Mouse (Mus musculus): ENCODE measurements around the gene Otogl. TPM values are rescaled to one million over a fixed set of nuclear protein-coding genes. Genes with fewer than 3 reads are reported as not detected.
A peak's percentile ranks its signal among the peaks of the same experiment; 100 is the strongest.

Otogl gene
- polyA plus RNA-seq, 1 experiment from 2014 or later = 0.05 TPM

- no peaks in the 10 kb centered on the region for H3K27me3 ChIP-seq (replicated peaks)
- no peaks in the 10 kb centered on the region for H3K4me1 ChIP-seq (replicated peaks)
- H3K4me3 ChIP-seq (replicated peaks) = no peak overlapping the region
- no peaks in the 10 kb centered on the region for H3K9me3 ChIP-seq
- no peak overlapping the region for H3K27ac ChIP-seq
- H3K36me3 ChIP-seq = no peaks in the 10 kb centered on the region
- H3K9ac ChIP-seq = no peak overlapping the region
- 72% methylated on average over 2 of the region's 2 CpGs for WGBS
- no peak for ATAC-seq
- H3K4me2 ChIP-seq (replicated peaks) = no peak overlapping the region
Measured at GRCm38 (mm10) chr10:107779548-107779947, 132.4 kb downstream of the Otogl start.

- Histone ChIP-seq H3K27me3 (replicated peaks) (no peaks in the 10 kb centered on the region), H3K4me3 (replicated peaks) (no peak overlapping the region), H3K4me2 (replicated peaks) (no peak overlapping the region), H3K36me3 (no peaks in the 10 kb centered on the region), H3K27ac (no peak overlapping the region), H3K9me3 (no peaks in the 10 kb centered on the region), H3K4me1 (replicated peaks) (no peaks in the 10 kb centered on the region), H3K9ac (no peak overlapping the region)
- 80% methylated on average over 1 of the region's 1 CpGs for WGBS
- no peak for ATAC-seq
Measured at GRCm38 (mm10) chr10:107759624-107760023, 152.3 kb downstream of the Otogl start.

- no peak overlapping the region for H3K4me3 ChIP-seq (replicated peaks)
- H3K9me3 ChIP-seq = no peaks in the 10 kb centered on the region
- ATAC-seq = no peak
- peaks cover 5% of the 10 kb centered on the region; the same call in 1 of the 2 replicates for H3K4me1 ChIP-seq (replicated peaks)
- H3K4me2 ChIP-seq (replicated peaks) = no peak overlapping the region
- H3K9ac ChIP-seq = no peak overlapping the region
- H3K36me3 ChIP-seq = no peaks in the 10 kb centered on the region
- no peak overlapping the region for H3K27ac ChIP-seq
- WGBS = 85% methylated on average over 3 of the region's 3 CpGs
- H3K27me3 ChIP-seq (replicated peaks) = no peaks in the 10 kb centered on the region
Measured at GRCm38 (mm10) chr10:107753471-107753870, 158.5 kb downstream of the Otogl start.

GRCm38 (mm10) chr10:107752351-107753143 is 159.4 kb downstream of the Otogl start:
- Histone ChIP-seq H3K9ac (no peak overlapping the region), H3K4me3 (replicated peaks) (peak overlapping the region; percentile 7; the same call in 1 of the 2 replicates)
- ATAC-seq = peak; percentile 56

GRCm38 (mm10) chr10:107751944-107752343 is 160.0 kb downstream of the Otogl start:
- no peak for ATAC-seq
- Histone ChIP-seq H3K4me3 (replicated peaks) (no peak overlapping the region), H3K27ac (no peak overlapping the region)

More at GRCm38 (mm10) chr10:107752351-107753143, 159.4 kb downstream of the Otogl start:
- Histone ChIP-seq H3K27ac (no peak overlapping the region), H3K4me1 (replicated peaks) (peaks cover 5% of the 10 kb centered on the region; the same call in 1 of the 2 replicates), H3K9me3 (no peaks in the 10 kb centered on the region), H3K4me2 (replicated peaks) (peak overlapping the region; percentile 40), H3K36me3 (no peaks in the 10 kb centered on the region), H3K27me3 (replicated peaks) (no peaks in the 10 kb centered on the region)
- WGBS = 33% methylated on average over 15 of the region's 15 CpGs

GRCm38 (mm10) chr10:107747566-107747965 is 164.4 kb downstream of the Otogl start:
- WGBS = 20% methylated on average over 5 of the region's 5 CpGs

More at GRCm38 (mm10) chr10:107751944-107752343, 160.0 kb downstream of the Otogl start:
- 21% methylated on average over 6 of the region's 6 CpGs for WGBS
- Histone ChIP-seq H3K36me3 (no peaks in the 10 kb centered on the region), H3K27me3 (replicated peaks) (no peaks in the 10 kb centered on the region), H3K4me1 (replicated peaks) (peaks cover 5% of the 10 kb centered on the region; the same call in 1 of the 2 replicates), H3K9me3 (no peaks in the 10 kb centered on the region), H3K9ac (no peak overlapping the region), H3K4me2 (replicated peaks) (peak overlapping the region; percentile 40)

GRCm38 (mm10) chr10:107746717-107747116 is 165.2 kb downstream of the Otogl start:
- no peaks in the 10 kb centered on the region for H3K36me3 ChIP-seq
- H3K4me3 ChIP-seq (replicated peaks) = no peak overlapping the region
- 19% methylated on average over 9 of the region's 9 CpGs for WGBS
- no peak overlapping the region for H3K9ac ChIP-seq
- H3K4me1 ChIP-seq (replicated peaks) = no peaks in the 10 kb centered on the region
- peak overlapping the region; percentile 36 for H3K4me2 ChIP-seq (replicated peaks)
- H3K27me3 ChIP-seq (replicated peaks) = no peaks in the 10 kb centered on the region
- H3K27ac ChIP-seq = no peak overlapping the region
- no peaks in the 10 kb centered on the region for H3K9me3 ChIP-seq
- peak; percentile 45; the same call in 1 of the 2 replicates for ATAC-seq

More at GRCm38 (mm10) chr10:107747566-107747965, 164.4 kb downstream of the Otogl start:
- ATAC-seq = peak; percentile 28; the same call in 1 of the 2 replicates
- H3K4me3 ChIP-seq (replicated peaks) = no peak overlapping the region
- no peaks in the 10 kb centered on the region for H3K36me3 ChIP-seq
- H3K27ac ChIP-seq = no peak overlapping the region
- H3K9me3 ChIP-seq = no peaks in the 10 kb centered on the region
- H3K27me3 ChIP-seq (replicated peaks) = no peaks in the 10 kb centered on the region
- H3K4me1 ChIP-seq (replicated peaks) = peaks cover 2% of the 10 kb centered on the region; the same call in 1 of the 2 replicates
- H3K4me2 ChIP-seq (replicated peaks) = no peak overlapping the region
- H3K9ac ChIP-seq = no peak overlapping the region

GRCm38 (mm10) chr10:107739815-107740214 is 172.1 kb downstream of the Otogl start:
- no peak overlapping the region for H3K9ac ChIP-seq
- WGBS = 81% methylated on average over 5 of the region's 5 CpGs
- H3K4me2 ChIP-seq (replicated peaks) = no peak overlapping the region
- H3K27ac ChIP-seq = no peak overlapping the region
- no peaks in the 10 kb centered on the region for H3K27me3 ChIP-seq (replicated peaks)
- H3K36me3 ChIP-seq = no peaks in the 10 kb centered on the region
- H3K4me1 ChIP-seq (replicated peaks) = no peaks in the 10 kb centered on the region
- no peak overlapping the region for H3K4me3 ChIP-seq (replicated peaks)
- ATAC-seq = no peak
- H3K9me3 ChIP-seq = no peaks in the 10 kb centered on the region

- Histone ChIP-seq H3K4me3 (replicated peaks) (no peak overlapping the region), H3K4me1 (replicated peaks) (no peaks in the 10 kb centered on the region), H3K27ac (no peak overlapping the region), H3K36me3 (no peaks in the 10 kb centered on the region), H3K9ac (no peak overlapping the region), H3K9me3 (no peaks in the 10 kb centered on the region), H3K4me2 (replicated peaks) (no peak overlapping the region), H3K27me3 (replicated peaks) (no peaks in the 10 kb centered on the region)
- no peak for ATAC-seq
- 85% methylated on average over 6 of the region's 6 CpGs for WGBS
Measured at GRCm38 (mm10) chr10:107737743-107738142, 174.2 kb downstream of the Otogl start.

- H3K9me3 ChIP-seq = no peaks in the 10 kb centered on the region
- no peaks in the 10 kb centered on the region for H3K36me3 ChIP-seq
- H3K27me3 ChIP-seq (replicated peaks) = no peaks in the 10 kb centered on the region
- no peak overlapping the region for H3K9ac ChIP-seq
- H3K27ac ChIP-seq = no peak overlapping the region
- H3K4me2 ChIP-seq (replicated peaks) = no peak overlapping the region
- H3K4me1 ChIP-seq (replicated peaks) = no peaks in the 10 kb centered on the region
- H3K4me3 ChIP-seq (replicated peaks) = no peak overlapping the region
- ATAC-seq = no peak
- WGBS = 79% methylated on average over 7 of the region's 7 CpGs
Measured at GRCm38 (mm10) chr10:107735448-107735847, 176.5 kb downstream of the Otogl start.

- H3K4me3 ChIP-seq (replicated peaks) = no peak overlapping the region
- H3K27me3 ChIP-seq (replicated peaks) = no peaks in the 10 kb centered on the region
- H3K27ac ChIP-seq = no peak overlapping the region
- H3K9me3 ChIP-seq = no peaks in the 10 kb centered on the region
- no peak overlapping the region for H3K4me2 ChIP-seq (replicated peaks)
- H3K9ac ChIP-seq = no peak overlapping the region
- ATAC-seq = no peak
- no peaks in the 10 kb centered on the region for H3K36me3 ChIP-seq
- no peaks in the 10 kb centered on the region for H3K4me1 ChIP-seq (replicated peaks)
Measured at GRCm38 (mm10) chr10:107734327-107734726, 177.6 kb downstream of the Otogl start.

GRCm38 (mm10) chr10:107725631-107726030 is 186.3 kb downstream of the Otogl start:
- no peaks in the 10 kb centered on the region for H3K4me1 ChIP-seq (replicated peaks)
- H3K9me3 ChIP-seq = no peaks in the 10 kb centered on the region
- no peak for ATAC-seq
- H3K9ac ChIP-seq = no peak overlapping the region
- H3K27me3 ChIP-seq (replicated peaks) = no peaks in the 10 kb centered on the region
- H3K4me2 ChIP-seq (replicated peaks) = no peak overlapping the region
- H3K27ac ChIP-seq = no peak overlapping the region
- 57% methylated on average over 7 of the region's 7 CpGs for WGBS
- H3K36me3 ChIP-seq = no peaks in the 10 kb centered on the region
- H3K4me3 ChIP-seq (replicated peaks) = no peak overlapping the region

- no peak for ATAC-seq
- 73% methylated on average over 1 of the region's 1 CpGs for WGBS
- H3K4me2 ChIP-seq (replicated peaks) = no peak within 1 kb of the TSS
Measured at GRCm38 (mm10) chr10:107719806-107720205, 192.1 kb downstream of the Otogl start, which contains the start of gene Ptprq. Gene Ptprq, minus strand, starts transcription at chr10:107720051.

More at GRCm38 (mm10) chr10:107719806-107720205, 192.1 kb downstream of the Otogl start, which contains the start of gene Ptprq:
- Histone ChIP-seq H3K36me3 (no peaks in the 10 kb centered on the region), H3K9me3 (no peaks in the 10 kb centered on the region), H3K27me3 (replicated peaks) (no peaks in the 10 kb centered on the region), H3K4me3 (replicated peaks) (no peak within 1 kb of the TSS), H3K27ac (no peak within 1 kb of the TSS), H3K9ac (no peak within 1 kb of the TSS), H3K4me1 (replicated peaks) (no peaks in the 10 kb centered on the region)
